In the genomic region with DNA sequence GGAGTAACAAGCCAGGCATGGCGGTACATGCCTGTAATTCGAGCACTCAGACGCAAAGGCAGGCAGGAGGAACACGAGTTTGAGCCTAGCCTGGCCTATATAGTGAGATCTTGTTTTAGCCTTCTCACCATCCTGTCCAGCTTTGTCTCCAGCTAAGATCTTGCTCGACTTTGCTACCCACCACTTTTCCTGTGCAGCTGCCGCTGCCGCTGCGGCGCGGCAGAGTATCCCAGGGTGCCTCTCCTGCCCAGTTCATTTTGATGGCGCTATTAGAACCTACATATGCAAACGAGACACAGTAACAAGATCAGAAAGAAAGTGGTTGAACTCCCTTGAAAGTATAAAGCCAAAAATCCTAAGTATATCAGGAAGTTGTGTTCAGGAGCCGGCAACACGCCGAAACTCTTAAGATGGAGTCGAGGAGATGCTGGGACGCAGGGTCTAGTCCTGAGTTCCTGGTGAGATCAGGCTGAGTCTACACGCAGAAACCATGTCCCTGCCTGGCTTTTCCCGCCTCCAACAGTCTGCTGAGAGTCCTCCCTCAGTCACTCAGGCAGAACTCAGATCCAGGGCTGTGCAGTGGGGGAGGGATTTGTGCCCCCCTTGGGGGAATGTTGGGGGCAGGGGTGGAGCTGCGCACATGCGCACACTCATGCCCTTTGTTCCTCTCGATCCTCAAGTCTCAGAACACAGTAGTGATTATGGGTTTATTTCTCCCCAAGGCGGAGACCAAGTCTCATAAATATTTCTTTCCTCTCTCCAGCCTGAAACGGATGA, we compare ENCODE assay signal across 8 mouse cellular contexts. TPM values are rescaled to one million over a fixed set of nuclear protein-coding genes. Genes with fewer than 3 reads are reported as not detected.
DNase-seq lines count a peak whose midpoint lies in the region; ATAC-seq lines count a peak whose summit lies in the region.

No protein-coding gene starts in this region.

- DNase-seq in MN1 (ENCODE audit: low spot score): peak; percentile 86
- DNase-seq in cerebellum, postnatal 10 days: peak; percentile 87 to 92
- DNase-seq in frontal cortex, postnatal 10 days (ENCODE audit: low spot score in 2 of 2): peak; percentile 81 to 85
- DNase-seq in layer of hippocampus, postnatal 25 days (ENCODE audit: extremely low spot score in 1 of 2, low spot score in 1 of 2): peak; percentile 42 to 63
- peak; percentile 81 for DNase-seq in lung, postnatal 14 days
- DNase-seq in retina, embryonic 14.5 days (ENCODE audit: low spot score): peak; percentile 86
- DNase-seq in thymus, postnatal 36 days: peak; percentile 82 to 90

- no peaks in the 10 kb centered on the region for H3K36me3 ChIP-seq in hindbrain, embryonic 12.5 days

- peaks cover 6% of the 10 kb centered on the region; the same call in 1 of the 2 replicates for H3K4me1 ChIP-seq in hindbrain, embryonic 12.5 days

- peak overlapping the region; percentile 53 for H3K4me2 ChIP-seq in hindbrain, embryonic 12.5 days (replicated peaks)

- 17% methylated on average over 24 of the region's 24 CpGs for WGBS in hindbrain, embryonic 12.5 days

- H3K27me3 ChIP-seq in hindbrain, embryonic 12.5 days: peaks cover 54% of the 10 kb centered on the region

- ATAC-seq in hindbrain, embryonic 12.5 days (ENCODE audit: low FRiP score): peak; percentile 96

- no peaks in the 10 kb centered on the region for H3K9me3 ChIP-seq in hindbrain, embryonic 12.5 days (replicated peaks)

- H3K9ac ChIP-seq in hindbrain, embryonic 12.5 days: peak overlapping the region; percentile 61

- peak overlapping the region; percentile 34 for H3K4me3 ChIP-seq in hindbrain, embryonic 12.5 days

- H3K27ac ChIP-seq in hindbrain, embryonic 12.5 days: peak overlapping the region; percentile 97

RNA-seq across cellular contexts. Expression of gene Ddx3x, which starts 38.3 kb away (rescaled TPM):
- polyA plus RNA-seq in hindbrain, embryonic 12.5 days (2016; fragmentation: Nextera tagmentation; extraction: Ambion mirVana): 160 and 169 TPM in 2 replicates
- 100 to 1,000 TPM; 163 to 190 TPM for total RNA-seq in layer of hippocampus, postnatal 25 days (2021)

Comparison
In these comparisons a context has a peak if more than half of its experiments do, and no peak if none do; other contexts are left out.
1. Peak in every context shown above with its lines: DNase-seq, ATAC-seq, H3K4me3 ChIP-seq and H3K27ac ChIP-seq.